18 mouse cellular contexts compared by ENCODE assay signal in the genomic region with DNA sequence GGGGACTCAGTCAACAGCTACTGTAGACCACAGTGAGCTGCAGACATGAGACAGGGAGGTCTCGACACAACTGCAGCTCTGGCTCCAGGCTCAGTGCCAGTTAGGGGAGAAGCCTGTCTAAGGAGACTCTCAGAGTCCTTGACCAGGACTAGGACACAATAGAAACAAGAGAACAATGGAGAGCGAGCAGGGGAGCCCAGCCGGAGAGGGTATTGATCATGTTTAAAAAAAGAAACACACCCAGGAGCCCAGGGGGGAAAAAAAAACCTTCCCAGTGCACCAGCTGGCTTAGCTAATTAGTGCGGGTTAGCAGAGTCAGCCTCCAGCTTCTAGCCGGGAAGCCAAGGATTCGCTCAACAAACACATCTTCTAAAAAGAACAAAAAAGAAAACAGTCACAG.
A peak's percentile ranks its signal among the peaks of the same experiment; 100 is the strongest.
DNase-seq lines count a peak whose midpoint lies in the region; ATAC-seq and TF ChIP-seq lines count a peak whose summit lies in the region.
"Had no signal": no experiment of that assay in that cellular context is flagged by ENCODE, and none has a peak within 500 bp of the region (broad histone marks: within the 10 kb centered on the region; RNA-seq: fewer than 3 reads in every experiment).

No protein-coding gene starts in this region.

- peaks cover 3% of the 10 kb centered on the region; the same call in 1 of the 2 replicates for H3K4me1 ChIP-seq in forebrain, embryonic 14.5 days (ENCODE audit: control insufficient read depth, insufficient read depth, low read length)
- peaks cover 4% of the 10 kb centered on the region for H3K4me1 ChIP-seq in forebrain, embryonic 16.5 days (replicated peaks; ENCODE audit: control insufficient read depth, insufficient read depth, low read length)
- no peaks in the 10 kb centered on the region for H3K4me1 ChIP-seq in lung, adult 2 months (ENCODE audit: control insufficient read depth, insufficient read depth, low read length)

- H3K36me3 ChIP-seq in forebrain, embryonic 14.5 days (ENCODE audit: control insufficient read depth, insufficient read depth, low read length), result no peaks in the 10 kb centered on the region
- H3K36me3 ChIP-seq in forebrain, embryonic 16.5 days (ENCODE audit: control insufficient read depth, insufficient read depth), result no peaks in the 10 kb centered on the region
- H3K36me3 ChIP-seq: embryonic facial prominence, embryonic 13.5 days; hindbrain, embryonic 12.5 days; kidney, embryonic 15.5 days; limb, embryonic 13.5 days; neural tube, embryonic 12.5 days had no signal

- H3K4me2 ChIP-seq in forebrain, embryonic 14.5 days (ENCODE audit: low read length), result no peak overlapping the region
- no peak overlapping the region for H3K4me2 ChIP-seq in forebrain, embryonic 16.5 days (ENCODE audit: low read length)
- H3K4me2 ChIP-seq: embryonic facial prominence, embryonic 13.5 days; heart, embryonic 11.5 days; hindbrain, embryonic 12.5 days; kidney, embryonic 15.5 days; limb, embryonic 13.5 days; neural tube, embryonic 12.5 days had no signal

- no peak for TF ChIP-seq POLR2A in lung, adult 2 months (IDR thresholded peaks at IDR 0.05; ENCODE audit: borderline replicate concordance, extremely low read depth, low read depth, low read length)
- no peak for TF ChIP-seq POLR2A in brain, embryonic 14.5 days (IDR thresholded peaks at IDR 0.05; ENCODE audit: borderline replicate concordance, extremely low read depth, insufficient read depth, insufficient read length, poor library complexity, severe bottlenecking)

- no peak for ATAC-seq in forebrain, embryonic 14.5 days
- ATAC-seq in forebrain, embryonic 16.5 days, result no peak
- ATAC-seq: liver, postnatal 0 days had no signal

- H3K9me3 ChIP-seq in forebrain, embryonic 14.5 days (replicated peaks; ENCODE audit: control insufficient read depth, low read length), result no peaks in the 10 kb centered on the region
- no peaks in the 10 kb centered on the region for H3K9me3 ChIP-seq in forebrain, embryonic 16.5 days (ENCODE audit: control insufficient read depth, low read length)
- H3K9me3 ChIP-seq: hindbrain, embryonic 12.5 days; kidney, embryonic 15.5 days; limb, embryonic 13.5 days; neural tube, embryonic 12.5 days had no signal

- WGBS in forebrain, embryonic 14.5 days, result 1% methylated on average over 6 of the region's 6 CpGs
- WGBS in forebrain, embryonic 16.5 days, result 4% methylated on average over 6 of the region's 6 CpGs
- WGBS in lung, adult 2 months, result 30% methylated on average over 6 of the region's 6 CpGs

- intact Hi-C loops in gastrocnemius, postnatal 14 days (cut with DNase I; ENCODE audit: low total_unique reads), result no loop called here

- H3K27ac ChIP-seq in forebrain, embryonic 14.5 days (ENCODE audit: low read depth, low read length), result no peak overlapping the region
- no peak overlapping the region for H3K27ac ChIP-seq in forebrain, embryonic 16.5 days (ENCODE audit: low read length)
- H3K27ac ChIP-seq: embryonic facial prominence, embryonic 13.5 days; hindbrain, embryonic 12.5 days; kidney, embryonic 15.5 days; limb, embryonic 13.5 days; neural tube, embryonic 12.5 days had no signal

- no peak overlapping the region for H3K4me3 ChIP-seq in forebrain, embryonic 14.5 days (ENCODE audit: low read depth, low read length)
- no peak overlapping the region for H3K4me3 ChIP-seq in forebrain, embryonic 16.5 days (replicated peaks; ENCODE audit: low read length)
- H3K4me3 ChIP-seq in lung, adult 2 months (replicated peaks; ENCODE audit: extremely low read depth, low read depth, low read length), result no peak overlapping the region
- H3K4me3 ChIP-seq: embryonic facial prominence, embryonic 13.5 days; hindbrain, embryonic 12.5 days; kidney, embryonic 15.5 days; limb, embryonic 13.5 days; neural tube, embryonic 12.5 days had no signal

- H3K9ac ChIP-seq in forebrain, embryonic 14.5 days (ENCODE audit: low read length), result no peak overlapping the region
- no peak overlapping the region for H3K9ac ChIP-seq in forebrain, embryonic 16.5 days (replicated peaks; ENCODE audit: low read depth, low read length)
- H3K9ac ChIP-seq: embryonic facial prominence, embryonic 13.5 days; hindbrain, embryonic 12.5 days; kidney, embryonic 15.5 days; limb, embryonic 13.5 days; liver, postnatal 0 days; neural tube, embryonic 12.5 days had no signal

- no peak for TF ChIP-seq CTCF in lung, adult 2 months (IDR thresholded peaks at IDR 0.05; ENCODE audit: insufficient read depth, low read length)
- TF ChIP-seq CTCF in brain, embryonic 14.5 days (IDR thresholded peaks at IDR 0.05; ENCODE audit: borderline replicate concordance, extremely low read depth, insufficient read depth, insufficient read length), result no peak

- no peaks in the 10 kb centered on the region for H3K27me3 ChIP-seq in forebrain, embryonic 14.5 days (replicated peaks; ENCODE audit: control insufficient read depth, insufficient read depth, low read length)
- H3K27me3 ChIP-seq in forebrain, embryonic 16.5 days (replicated peaks; ENCODE audit: control insufficient read depth, insufficient read depth, low read length), result no peaks in the 10 kb centered on the region
- H3K27me3 ChIP-seq: embryonic facial prominence, embryonic 13.5 days; hindbrain, embryonic 12.5 days; neural tube, embryonic 12.5 days had no signal

- DNase-seq in forebrain, embryonic 14.5 days (ENCODE audit: low spot score), result peak; percentile 57
- DNase-seq in lung, postnatal 10 days, result peak; percentile 13
- no peak for DNase-seq in lung, adult 2 months
- DNase-seq in brain, embryonic 14.5 days (ENCODE audit: low read depth), result peak; percentile 64
- peak; percentile 16 to 31 for DNase-seq in layer of hippocampus, postnatal 36 days
- no peak for DNase-seq in frontal cortex, postnatal 25 days (ENCODE audit: low spot score in 2 of 2)
- DNase-seq in gastrocnemius, postnatal 14 days, result no peak
- DNase-seq: cerebellum, adult 2 months; liver, postnatal 0 days; right cerebral cortex, postnatal 14 days; thymus, postnatal 14 days had no signal

Comparison
In these comparisons a context has a peak if more than half of its experiments do, and no peak if none do; other contexts are left out.
1. DNase-seq: peak in forebrain, embryonic 14.5 days (single experiment), lung, postnatal 10 days (single experiment), brain, embryonic 14.5 days (single experiment) and layer of hippocampus, postnatal 36 days (2 of 2); none in lung, adult 2 months (single experiment), frontal cortex, postnatal 25 days (0 of 2) and gastrocnemius, postnatal 14 days (single experiment).